Mouse (Mus musculus) C3H10T1/2 (cell line): ENCODE measurements around the gene Eml5. TPM values are rescaled to one million over a fixed set of nuclear protein-coding genes. Genes with fewer than 3 reads are reported as not detected.

Experiments used
- polyA plus RNA-seq, 2 experiments: library from polyadenylated mRNA; unstranded; fragments of >200 nt; fragmentation: generic; extraction: Trizol; gene quantifications; one replicate each; pipeline ENCODE4 v1.2.1; 2012; ENCODE audit warnings: missing spikeins in 2 of 2

Gene Eml5
- under 1 TPM; 0.09 to 0.60 TPM for polyA plus RNA-seq

DNA sequence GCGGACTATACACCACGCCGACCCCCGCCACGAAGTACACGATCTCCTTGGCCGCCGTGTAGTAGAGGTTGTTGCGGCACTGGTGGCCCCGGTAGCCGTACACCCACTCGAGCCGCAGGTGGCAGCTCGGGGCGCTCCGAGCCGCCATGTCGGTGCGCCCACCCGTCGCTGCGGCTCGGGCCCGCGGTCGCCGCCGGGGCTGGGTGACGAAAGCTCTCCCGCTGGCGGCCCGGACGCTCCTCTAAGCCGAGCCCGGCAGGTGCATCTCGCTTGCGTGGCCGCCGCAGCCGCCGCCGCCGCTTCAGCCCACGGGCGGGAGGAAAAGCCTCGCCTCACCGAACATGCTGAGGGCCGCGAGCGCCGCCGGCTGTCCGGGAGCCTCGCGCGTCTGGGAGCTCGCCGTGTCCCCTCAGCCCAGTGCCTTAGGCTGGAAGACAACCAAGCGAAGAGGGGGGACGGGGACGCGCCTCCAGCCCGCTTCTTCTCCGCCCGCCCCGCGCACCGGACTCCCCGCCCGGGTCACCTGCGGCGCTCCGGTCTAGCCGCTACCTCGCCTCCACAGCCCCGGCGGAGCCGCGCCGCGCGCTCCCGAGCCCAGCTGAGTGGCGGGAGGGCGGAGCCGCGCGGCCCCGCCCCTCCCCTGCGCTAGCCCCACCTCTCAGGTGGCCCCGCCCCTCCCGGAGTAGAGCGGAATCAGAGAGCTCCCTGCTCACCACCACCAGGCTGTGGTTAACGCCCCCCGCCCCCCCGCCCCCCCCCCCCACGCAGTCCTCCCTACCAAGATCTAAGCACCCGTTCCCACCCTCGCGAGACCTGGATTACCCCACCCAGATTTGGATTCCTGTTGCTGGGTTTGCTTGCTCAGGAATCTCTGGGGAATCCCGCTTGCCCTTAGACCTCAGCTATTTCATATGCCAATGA lies at the start of gene Eml5:
Gene Eml5 (minus strand): TSS at position 604 of the 921 bp plus-strand sequence.

DNA sequence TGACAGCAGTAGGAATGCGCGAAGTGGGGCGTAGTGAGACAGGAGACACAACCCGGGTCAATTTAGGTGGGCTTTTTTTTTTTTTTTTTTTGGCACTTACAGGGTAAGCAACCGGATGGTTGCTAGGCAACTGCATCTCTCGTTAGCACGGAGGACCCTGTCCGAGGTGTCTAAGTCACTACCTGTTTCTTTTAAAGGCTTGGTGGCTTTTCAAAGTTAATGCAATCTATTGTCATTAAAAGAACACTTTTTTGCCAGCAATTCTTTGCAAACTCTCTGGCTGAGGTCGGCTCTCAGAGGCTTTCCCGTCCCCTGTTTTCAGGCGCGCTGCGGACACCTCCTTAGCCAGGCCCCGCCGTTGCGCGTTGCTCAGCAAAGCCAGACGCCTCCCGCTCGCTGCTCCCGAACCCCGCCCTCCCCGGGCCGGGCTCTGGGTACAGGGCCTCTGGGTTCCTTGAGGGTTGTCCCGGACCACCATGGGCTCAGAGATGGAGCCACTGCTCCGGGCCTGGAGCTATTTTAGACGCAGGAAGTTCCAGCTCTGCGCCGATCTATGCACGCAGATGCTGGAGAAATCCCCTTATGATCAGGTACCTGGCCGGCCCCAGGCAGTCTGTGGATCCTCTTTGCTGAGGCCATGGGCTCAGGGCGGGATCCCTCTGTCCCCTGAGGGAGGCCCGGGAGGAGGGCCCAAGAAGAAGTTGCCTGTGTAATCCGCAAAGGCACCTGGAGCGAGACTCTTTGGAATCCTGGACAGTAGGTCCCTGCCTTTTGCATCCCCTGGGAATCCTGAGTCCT lies 19.1 kb upstream of the Eml5 start, which contains the start of gene Ttc8:
Gene Ttc8 (plus strand): TSS at position 381 of the 798 bp plus-strand sequence.

GRCm38 (mm10) chr12:98746746-98747379 lies 154.4 kb downstream of the Eml5 start, which contains the start of gene Zc3h14:
Gene Zc3h14, plus strand, starts transcription at chr12:98746964.

GRCm38 (mm10) chr12:98736951-98737800 lies 164.1 kb downstream of the Eml5 start, which contains the start of gene Ptpn21:
Gene Ptpn21, minus strand, starts transcription at chr12:98737405.

Other genes starting within 250 kb of the Eml5 start
- 10 to 100 TPM in 1 of 2 experiments, 1 to 10 TPM in 1; 2.4 to 12.2 TPM for gene Ptpn21, start 164.1 kb downstream of the Eml5 start, polyA plus RNA-seq
- gene Zc3h14, start 154.5 kb downstream of the Eml5 start, polyA plus RNA-seq, result 10 to 100 TPM; 14.4 to 27.2 TPM
- gene Ttc8, start 19.1 kb upstream of the Eml5 start, polyA plus RNA-seq, result 10 to 100 TPM in 1 of 2 experiments, under 1 TPM in 1; 0.46 to 17.8 TPM